Mouse (Mus musculus) MEL (cell line): ENCODE data around the gene 1700123O20Rik. TPM values are rescaled to one million over a fixed set of nuclear protein-coding genes. Genes with fewer than 3 reads are reported as not detected.
A peak's percentile ranks its signal among the peaks of the same experiment; 100 is the strongest.

Source experiments
- DNase-seq: peaks from one replicate; pipeline ENCODE4 v3.0.0; 2011; ENCODE audit warnings: low read depth, low spot score
- H3K27ac ChIP-seq: 2 replicates; pipeline ENCODE4 v1.5.1; 2012; ENCODE audit warnings: low read depth, mild to moderate bottlenecking, control low read depth, low read length, moderate library complexity; ENCODE audit not compliant: control insufficient read depth
- H3K27me3 ChIP-seq, 2 experiments: fragments of 150-350 bp in 1 of 2; sonication (generic) in 1 of 2; 2 replicates each; pipeline ENCODE4 v1.6.1; 2012; ENCODE audit warnings: low read length in 2 of 2, mild to moderate bottlenecking in 2 of 2, improper control_type of control experiment in 1 of 2, moderate library complexity in 1 of 2; ENCODE audit not compliant: insufficient read depth in 2 of 2, control insufficient read depth in 1 of 2
- H3K36me3 ChIP-seq, 2 experiments: 2 replicates each; pipeline ENCODE4 v1.6.1; 2012 to 2014; ENCODE audit warnings: low read length in 2 of 2, improper control_type of control experiment in 1 of 2, inconsistent platforms in 1 of 2, mild to moderate bottlenecking in 1 of 2; ENCODE audit not compliant: insufficient read depth in 2 of 2, control insufficient read depth in 1 of 2
- H3K4me1 ChIP-seq, 2 experiments: fragments of 150-350 bp in 1 of 2; sonication (generic) in 1 of 2; 2 replicates each; pipeline ENCODE4 v1.6.1; 2012; ENCODE audit warnings: low read length in 2 of 2, improper control_type of control experiment in 1 of 2, mild to moderate bottlenecking in 1 of 2; ENCODE audit not compliant: insufficient read depth in 2 of 2, control insufficient read depth in 1 of 2
- H3K4me3 ChIP-seq, 2 experiments: fragments of 150-350 bp in 1 of 2; sonication (generic) in 1 of 2; 2 replicates each; pipeline ENCODE4 v1.5.1; 2012; ENCODE audit warnings: low read depth in 2 of 2, low read length in 2 of 2, mild to moderate bottlenecking in 2 of 2, moderate library complexity in 2 of 2, control low read depth in 1 of 2, improper control_type of control experiment in 1 of 2; ENCODE audit not compliant: control insufficient read depth in 1 of 2, insufficient read depth in 1 of 2
- H3K79me2 ChIP-seq: 2 replicates; pipeline ENCODE4 v1.6.1; 2012; ENCODE audit warnings: mild to moderate bottlenecking, low read length, moderate library complexity; ENCODE audit not compliant: control insufficient read depth, poor library complexity, insufficient read depth
- H3K9ac ChIP-seq: 2 replicates; pipeline ENCODE4 v1.6.1; 2012; ENCODE audit warnings: low read depth, mild to moderate bottlenecking, control low read depth, low read length, moderate library complexity; ENCODE audit not compliant: control insufficient read depth, poor library complexity, severe bottlenecking
- H3K9me3 ChIP-seq: fragments of 150-350 bp; sonication (generic); replicated peaks from 2 replicates; pipeline ENCODE4 v1.6.1; 2012; ENCODE audit warnings: mild to moderate bottlenecking, low read length, improper control_type of control experiment, moderate library complexity; ENCODE audit not compliant: insufficient read depth
- CHD2 ChIP-seq: IDR thresholded peaks from 2 replicates; pipeline ENCODE4 v1.6.1; 2011; ENCODE audit warnings: low read length, improper control_type of control experiment
- CTCF ChIP-seq, 3 experiments: IDR thresholded peaks in 2 of 3; conservative IDR thresholded peaks in 1 of 3; 2 replicates each; pipeline ENCODE4 v1.5.1; 2011 to 2012; ENCODE audit warnings: low read length in 3 of 3, low read depth in 2 of 3, mild to moderate bottlenecking in 2 of 3, improper control_type of control experiment in 1 of 3, inconsistent platforms in 1 of 3, mixed read lengths in 1 of 3, moderate library complexity in 1 of 3; ENCODE audit not compliant: control insufficient read depth in 1 of 3, insufficient read depth in 1 of 3, poor library complexity in 1 of 3, severe bottlenecking in 1 of 3
- E2F4 ChIP-seq: IDR thresholded peaks from 2 replicates; pipeline ENCODE4 v1.6.1; 2011; ENCODE audit warnings: low read depth, low read length, improper control_type of control experiment, borderline replicate concordance
- GABPA ChIP-seq: IDR thresholded peaks from 2 replicates; pipeline ENCODE4 v1.6.1; 2012; ENCODE audit warnings: low read depth, mild to moderate bottlenecking, inconsistent platforms, low read length, improper control_type of control experiment, moderate library complexity
- GATA1 ChIP-seq: IDR thresholded peaks from 2 replicates; pipeline ENCODE4 v1.6.1; 2011; ENCODE audit warnings: low read depth, low read length, improper control_type of control experiment
- HCFC1 ChIP-seq: IDR thresholded peaks from 2 replicates; pipeline ENCODE4 v1.6.1; 2012; ENCODE audit warnings: low read depth, mild to moderate bottlenecking, inconsistent platforms, low read length, improper control_type of control experiment, moderate library complexity
- JUND ChIP-seq: IDR thresholded peaks from 2 replicates; pipeline ENCODE4 v1.6.1; 2011; ENCODE audit warnings: low read depth, mild to moderate bottlenecking, improper control_type of control experiment, low read length
- KAT2A ChIP-seq: conservative IDR thresholded peaks from 2 replicates; pipeline ENCODE4 v1.6.1; 2012; ENCODE audit warnings: low read depth, low read length, improper control_type of control experiment, inconsistent platforms
- MAFK ChIP-seq: IDR thresholded peaks from 2 replicates; pipeline ENCODE4 v1.6.1; 2011; ENCODE audit warnings: low read depth, mild to moderate bottlenecking, low read length, improper control_type of control experiment, borderline replicate concordance
- MAZ ChIP-seq: IDR thresholded peaks from 2 replicates; pipeline ENCODE4 v1.6.1; 2012; ENCODE audit warnings: low read depth, mild to moderate bottlenecking, inconsistent platforms, low read length, improper control_type of control experiment
- MXI1 ChIP-seq: IDR thresholded peaks from 2 replicates; pipeline ENCODE4 v1.6.1; 2011; ENCODE audit warnings: mild to moderate bottlenecking, low read depth, low read length, improper control_type of control experiment
- MYC ChIP-seq: IDR thresholded peaks from 2 replicates; pipeline ENCODE4 v1.6.1; 2011; ENCODE audit warnings: low read depth, mild to moderate bottlenecking, low read length, improper control_type of control experiment, moderate library complexity
- NELFE ChIP-seq: IDR thresholded peaks from 2 replicates; pipeline ENCODE4 v1.6.1; 2011; ENCODE audit warnings: low read depth, low read length, improper control_type of control experiment
- NRF1 ChIP-seq: IDR thresholded peaks from 2 replicates; pipeline ENCODE4 v1.6.1; 2014; ENCODE audit warnings: low read depth, mild to moderate bottlenecking, inconsistent platforms, low read length, improper control_type of control experiment, moderate library complexity; ENCODE audit not compliant: poor library complexity, insufficient read depth, severe bottlenecking
- POLR2A ChIP-seq, 2 experiments: IDR thresholded peaks; 2 replicates each; pipeline ENCODE4 v1.6.1; 2011 to 2012; ENCODE audit warnings: low read length in 2 of 2, mild to moderate bottlenecking in 2 of 2, control low read depth in 1 of 2, improper control_type of control experiment in 1 of 2, low read depth in 1 of 2, moderate library complexity in 1 of 2; ENCODE audit not compliant: control insufficient read depth in 1 of 2, insufficient read depth in 1 of 2, poor library complexity in 1 of 2
- POLR2AphosphoS5 ChIP-seq: IDR thresholded peaks from 2 replicates; pipeline ENCODE4 v1.6.1; 2012; ENCODE audit warnings: low read depth, borderline replicate concordance, mild to moderate bottlenecking, inconsistent platforms, low read length, moderate library complexity, mixed read lengths
- RCOR1 ChIP-seq: IDR thresholded peaks from 2 replicates; pipeline ENCODE4 v1.6.1; 2012; ENCODE audit warnings: low read depth, mild to moderate bottlenecking, inconsistent platforms, low read length, improper control_type of control experiment
- SIN3A ChIP-seq: IDR thresholded peaks from 2 replicates; pipeline ENCODE4 v1.6.1; 2012; ENCODE audit warnings: low read length, improper control_type of control experiment, inconsistent platforms
- SMC3 ChIP-seq: IDR thresholded peaks from 2 replicates; pipeline ENCODE4 v1.6.1; 2011; ENCODE audit warnings: low read depth, low read length, improper control_type of control experiment
- TBP ChIP-seq: IDR thresholded peaks from 2 replicates; pipeline ENCODE4 v1.8.0; 2011; ENCODE audit warnings: low read depth, low read length, improper control_type of control experiment
- TCF12 ChIP-seq: IDR thresholded peaks from 2 replicates; pipeline ENCODE4 v1.6.1; 2014; ENCODE audit warnings: low read depth, mild to moderate bottlenecking, inconsistent platforms, low read length, improper control_type of control experiment, moderate library complexity
- UBTF ChIP-seq: IDR thresholded peaks from 2 replicates; pipeline ENCODE4 v1.6.1; 2012; ENCODE audit warnings: low read depth, mild to moderate bottlenecking, inconsistent platforms, low read length, improper control_type of control experiment, moderate library complexity, borderline replicate concordance; ENCODE audit not compliant: insufficient read depth
- ZC3H11A ChIP-seq: IDR thresholded peaks from 2 replicates; pipeline ENCODE4 v1.6.1; 2012; ENCODE audit warnings: low read depth, mild to moderate bottlenecking, inconsistent platforms, low read length, improper control_type of control experiment
- ZKSCAN1 ChIP-seq: IDR thresholded peaks from 2 replicates; pipeline ENCODE4 v1.6.1; 2012; ENCODE audit warnings: low read depth, mild to moderate bottlenecking, inconsistent platforms, low read length, improper control_type of control experiment, moderate library complexity
- ZNF384 ChIP-seq: IDR thresholded peaks from 2 replicates; pipeline ENCODE4 v1.6.1; 2012; ENCODE audit warnings: low read depth, mild to moderate bottlenecking, inconsistent platforms, low read length, improper control_type of control experiment
- polyA plus RNA-seq, 2 experiments: library from polyadenylated mRNA; stranded (reverse) in 1 of 2; unstranded in 1 of 2; fragments of >175 nt in 1 of 2; fragments of >200 nt in 1 of 2; gene quantifications; 2 replicates each; pipeline versions ENCODE4 v1.2.1 to v1.2.4; 2012; ENCODE audit warnings: low replicate concordance in 2 of 2, low read depth in 1 of 2; ENCODE audit not compliant: insufficient read length in 2 of 2, insufficient read depth in 1 of 2, missing spikeins in 1 of 2
- total RNA-seq: library from RNA; depleted of rRNA; stranded (reverse); fragments of 300-350 nt; gene quantifications from 2 replicates; pipeline ENCODE4 v1.2.3, GENCODE M21; 2012

1700123O20Rik gene
- total and polyA plus RNA-seq, 3 experiments: 44.2 to 72.8 TPM; not detected in 1

DNA sequence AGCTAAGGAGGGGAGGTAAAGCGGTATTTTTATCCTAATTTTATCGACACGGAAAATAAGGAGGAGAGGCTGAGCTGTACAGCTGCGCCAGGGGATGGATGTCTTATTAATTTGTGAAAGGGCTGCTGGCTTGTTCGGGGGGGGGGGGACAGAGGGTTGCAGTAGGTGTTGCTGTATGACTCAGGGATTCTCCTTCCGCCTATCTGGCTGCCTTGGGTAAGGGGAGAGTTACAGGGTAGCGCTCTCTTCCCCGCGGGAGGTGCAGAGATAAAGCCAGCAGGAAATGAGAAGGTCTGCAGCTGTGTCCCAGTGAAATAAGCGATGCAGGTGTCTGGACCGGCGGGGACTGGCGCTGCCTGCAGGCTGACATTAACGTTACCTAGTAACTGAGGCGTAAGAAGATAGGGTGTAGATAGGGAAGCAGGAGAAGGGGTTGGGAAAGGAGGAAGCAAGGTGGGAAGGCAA is 28.6 kb downstream of the 1700123O20Rik start (continued):
- no peak for TF ChIP-seq POLR2A (IDR thresholded peaks at IDR 0.05; ENCODE audit: control insufficient read depth in 1 of 2, insufficient read depth in 1 of 2, low read depth in 1 of 2, low read length in 2 of 2, poor library complexity in 1 of 2)
- TF ChIP-seq RCOR1: peak; percentile 16; the same call in 1 of the 2 replicates
- TF ChIP-seq SMC3: peak; percentile 12; the same call in 1 of the 2 replicates
- no peak for TF ChIP-seq MAFK
- no peak for TF ChIP-seq UBTF
- TF ChIP-seq SIN3A: peak; percentile 72; the same call in 1 of the 2 replicates
- TF ChIP-seq GATA1: peak; percentile 72
- TF ChIP-seq KAT2A: no peak
- TF ChIP-seq ZKSCAN1: no peak
- TF ChIP-seq GABPA: no peak
- TF ChIP-seq NRF1: no peak

DNA sequence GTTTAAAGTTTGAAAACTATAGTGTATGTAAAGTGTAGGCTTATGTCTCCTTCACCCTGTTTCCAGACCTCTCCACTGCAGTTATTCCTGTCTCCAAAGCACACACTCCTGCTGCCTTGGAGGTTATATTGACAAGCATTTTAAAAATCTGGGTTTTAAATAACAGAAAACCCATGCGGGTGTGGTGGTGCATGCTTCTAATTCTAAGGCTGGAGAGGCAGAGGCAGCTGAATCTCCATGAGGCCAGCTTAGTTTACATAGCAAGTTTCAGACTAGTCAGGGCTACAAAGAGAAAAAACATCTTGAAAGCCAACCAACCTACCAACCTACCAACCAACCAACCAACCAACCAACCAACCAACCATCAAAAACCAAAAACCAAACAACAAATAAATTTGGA is 29.4 kb downstream of the 1700123O20Rik start:
- Histone ChIP-seq H3K36me3 (peaks cover 0 to 2% of the 10 kb centered on the region in 2 experiments; a peak in 1 of 4 replicates), H3K9me3 (no peaks in the 10 kb centered on the region), H3K4me1 (peaks cover 0 to 18% of the 10 kb centered on the region in 2 experiments; a peak in 2 of 4 replicates), H3K79me2 (no peaks in the 10 kb centered on the region), H3K4me3 (no peak overlapping the region), H3K27ac (no peak overlapping the region), H3K27me3 (no peaks in the 10 kb centered on the region), H3K9ac (no peak overlapping the region)
- no peak for DNase-seq
- TF ChIP-seq MYC (no peak), UBTF (no peak), E2F4 (no peak), JUND (no peak), TCF12 (no peak)

DNA sequence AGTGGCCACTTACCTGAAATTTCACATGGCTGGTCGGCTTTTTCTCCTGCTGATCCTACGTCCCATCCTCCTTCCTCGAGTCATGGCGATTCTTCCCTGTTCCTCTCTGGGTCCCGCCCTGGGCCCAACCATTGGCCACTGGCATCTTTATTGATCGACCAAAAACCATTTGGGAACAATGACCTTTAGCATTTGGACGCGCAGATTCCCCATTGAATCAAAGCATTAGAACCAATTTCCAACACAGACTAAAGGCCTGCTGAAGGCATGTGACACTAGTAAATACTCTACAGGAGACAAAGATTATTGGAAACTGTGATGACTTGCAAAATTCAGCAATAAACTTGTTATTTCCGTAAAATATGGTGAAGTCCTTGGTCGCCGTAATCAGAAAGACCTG is 34.0 kb downstream of the 1700123O20Rik start:
- Histone ChIP-seq H3K27me3 (no peaks in the 10 kb centered on the region), H3K27ac (no peak overlapping the region), H3K79me2 (no peaks in the 10 kb centered on the region), H3K4me3 (no peak overlapping the region), H3K4me1 (peaks cover 0 to 15% of the 10 kb centered on the region in 2 experiments; a peak in 2 of 4 replicates), H3K9ac (no peak overlapping the region), H3K36me3 (0 out of 4 replicates have a peak, but pooled peaks cover 0 to 2% of the 10 kb centered on the region in 2 experiments), H3K9me3 (no peaks in the 10 kb centered on the region)
- no peak for DNase-seq
- no peak for TF ChIP-seq MAZ
- TF ChIP-seq TBP: no peak
- no peak for TF ChIP-seq NELFE
- TF ChIP-seq MAFK: no peak
- no peak for TF ChIP-seq ZC3H11A
- no peak for TF ChIP-seq CTCF (IDR thresholded peaks at IDR 0.05 in 2 of 3, conservative IDR thresholded peaks at IDR 0.05 in 1 of 3; ENCODE audit: control insufficient read depth in 1 of 3, insufficient read depth in 1 of 3, low read depth in 2 of 3, low read length in 3 of 3, poor library complexity in 1 of 3, severe bottlenecking in 1 of 3)
- TF ChIP-seq E2F4: no peak
- TF ChIP-seq HCFC1: no peak
- no peak for TF ChIP-seq NRF1
- TF ChIP-seq MXI1: no peak
- TF ChIP-seq UBTF: no peak
- no peak for TF ChIP-seq SIN3A
- no peak for TF ChIP-seq POLR2AphosphoS5
- no peak for TF ChIP-seq ZNF384
- TF ChIP-seq RCOR1: no peak
- no peak for TF ChIP-seq CHD2
